Mouse (Mus musculus) cerebellum, postnatal 25 days (tissue): ENCODE measurements at regions not wholly inside any gene's neighbourhood (a gene's known extent, or its start where the extent isn't known, plus 50 kb on each side); places are given as distances from the start of the nearest gene placed in this dataset.

ENCODE experiments used
- DNase-seq, 2 experiments: peaks; one replicate each; pipeline ENCODE4 v3.0.0; 2021; ENCODE audit warnings: mixed read lengths in 2 of 2

GRCm38 (mm10) chr17:51246038-51246437 is 66.9 kb upstream of the Tbc1d5 start:
- DNase-seq, result no peak

GRCm38 (mm10) chr17:51240360-51240993 is 61.3 kb upstream of the Tbc1d5 start:
- no peak for DNase-seq

- DNase-seq, result no peak
Measured at GRCm38 (mm10) chr17:51239465-51239864, 60.3 kb upstream of the Tbc1d5 start.
